Mouse (Mus musculus) midbrain, embryonic 12.5 days (tissue): ENCODE results near the gene Tmem243. TPM values are rescaled to one million over a fixed set of nuclear protein-coding genes. Genes with fewer than 3 reads are reported as not detected.

ENCODE experiments used
- ATAC-seq: fragments of 200-750 bp; cut with Nextera tagmentation; 2 replicates; pipeline ENCODE4 v1.8.0; 2017; ENCODE audit warnings: low read depth, moderate TSS enrichment, moderate library complexity; ENCODE audit not compliant: low FRiP score
- H3K27ac ChIP-seq: fragments of 300-500 bp; sonication (generic); replicated peaks from 2 replicates; pipeline ENCODE4 v1.5.1; 2016; ENCODE audit warnings: mild to moderate bottlenecking
- H3K27me3 ChIP-seq: fragments of 300-500 bp; sonication (generic); 2 replicates; pipeline ENCODE4 v1.6.1; 2016; ENCODE audit warnings: mild to moderate bottlenecking
- H3K36me3 ChIP-seq: fragments of 300-500 bp; sonication (generic); 2 replicates; pipeline ENCODE4 v1.6.1; 2016
- H3K4me1 ChIP-seq: fragments of 300-500 bp; sonication (generic); 2 replicates; pipeline ENCODE4 v1.6.1; 2016
- H3K4me2 ChIP-seq: fragments of 300-500 bp; sonication (generic); replicated peaks from 2 replicates; pipeline ENCODE4 v1.6.1; 2016; ENCODE audit warnings: mild to moderate bottlenecking, moderate library complexity
- H3K4me3 ChIP-seq: fragments of 300-500 bp; sonication (generic); 2 replicates; pipeline ENCODE4 v1.5.1; 2016; ENCODE audit warnings: mild to moderate bottlenecking
- H3K9ac ChIP-seq: fragments of 300-500 bp; sonication (generic); replicated peaks from 2 replicates; pipeline ENCODE4 v1.6.1; 2016; ENCODE audit warnings: mild to moderate bottlenecking, moderate library complexity
- H3K9me3 ChIP-seq: fragments of 300-500 bp; sonication (generic); 2 replicates; pipeline ENCODE4 v1.6.1; 2016; ENCODE audit warnings: mild to moderate bottlenecking
- WGBS: fragments of 180-500 bp; shearing (Covaris S2); methylation state at CpG from one replicate; pipeline ENCODE4 v1.1.7; 2016; 5-methylcytosine and 5-hydroxymethylcytosine counted together
- polyA plus RNA-seq: library from polyadenylated mRNA; unstranded; fragments of >200 nt; fragmentation: Nextera tagmentation; extraction: Ambion mirVana; gene quantifications from 2 replicates; pipeline ENCODE4 v1.2.1, GENCODE M21; 2016

Gene Tmem243
- polyA plus RNA-seq, 1 experiment from 2014 or later: 24.5 TPM

- no peaks in the 10 kb centered on the region for H3K4me1 ChIP-seq
- H3K27ac ChIP-seq: no peak overlapping the region
- 57% methylated on average over 2 of the region's 2 CpGs for WGBS
- H3K4me3 ChIP-seq: no peak overlapping the region
- H3K9ac ChIP-seq: no peak overlapping the region
- H3K27me3 ChIP-seq: no peaks in the 10 kb centered on the region
- no peaks in the 10 kb centered on the region for H3K9me3 ChIP-seq
- ATAC-seq: no peak
- H3K4me2 ChIP-seq: no peak overlapping the region
- H3K36me3 ChIP-seq: peaks cover under 1% of the 10 kb centered on the region; the same call in 1 of the 2 replicates
Observed at GRCm38 (mm10) chr5:9111285-9111684, 10.8 kb downstream of the Tmem243 start.

GRCm38 (mm10) chr5:9111759-9112158 is 11.3 kb downstream of the Tmem243 start:
- H3K4me2 ChIP-seq: no peak overlapping the region
- no peak overlapping the region for H3K27ac ChIP-seq
- no peaks in the 10 kb centered on the region for H3K27me3 ChIP-seq
- no peak overlapping the region for H3K4me3 ChIP-seq
- no peak overlapping the region for H3K9ac ChIP-seq
- H3K4me1 ChIP-seq: no peaks in the 10 kb centered on the region
- peaks cover 4% of the 10 kb centered on the region; the same call in 1 of the 2 replicates for H3K36me3 ChIP-seq
- WGBS: 22% methylated on average over 5 of the region's 5 CpGs
- ATAC-seq: peak; percentile 69; the same call in 1 of the 2 replicates
- H3K9me3 ChIP-seq: no peaks in the 10 kb centered on the region

- Histone ChIP-seq H3K27me3 (no peaks in the 10 kb centered on the region), H3K4me2 (no peak overlapping the region), H3K9me3 (no peaks in the 10 kb centered on the region), H3K36me3 (peaks cover 24% of the 10 kb centered on the region), H3K27ac (0 out of 2 replicates have a peak overlapping the region, but pooled peaks have one; percentile 4), H3K9ac (no peak overlapping the region), H3K4me1 (no peaks in the 10 kb centered on the region), H3K4me3 (no peak overlapping the region)
- no peak for ATAC-seq
- WGBS: 59% methylated on average over 6 of the region's 6 CpGs
Observed at GRCm38 (mm10) chr5:9114162-9114561, 13.7 kb downstream of the Tmem243 start.

GRCm38 (mm10) chr5:9124134-9124533 is 23.7 kb downstream of the Tmem243 start:
- no peak overlapping the region for H3K4me2 ChIP-seq
- 89% methylated on average over 2 of the region's 2 CpGs for WGBS
- no peaks in the 10 kb centered on the region for H3K9me3 ChIP-seq
- H3K27me3 ChIP-seq: no peaks in the 10 kb centered on the region
- no peaks in the 10 kb centered on the region for H3K4me1 ChIP-seq
- no peak overlapping the region for H3K27ac ChIP-seq
- no peak for ATAC-seq
- peaks cover 84% of the 10 kb centered on the region for H3K36me3 ChIP-seq
- H3K9ac ChIP-seq: no peak overlapping the region
- H3K4me3 ChIP-seq: no peak overlapping the region

- Histone ChIP-seq H3K4me3 (no peak overlapping the region), H3K4me2 (no peak overlapping the region), H3K9ac (no peak overlapping the region), H3K36me3 (peaks cover 64% of the 10 kb centered on the region), H3K27ac (no peak overlapping the region), H3K4me1 (no peaks in the 10 kb centered on the region), H3K27me3 (no peaks in the 10 kb centered on the region), H3K9me3 (no peaks in the 10 kb centered on the region)
- WGBS: 93% methylated on average over 12 of the region's 12 CpGs
- ATAC-seq: no peak
Observed at GRCm38 (mm10) chr5:9128566-9128965, 28.1 kb downstream of the Tmem243 start.

GRCm38 (mm10) chr5:9131786-9132185 is 31.3 kb downstream of the Tmem243 start:
- Histone ChIP-seq H3K4me1 (no peaks in the 10 kb centered on the region), H3K9me3 (no peaks in the 10 kb centered on the region), H3K36me3 (peaks cover 63% of the 10 kb centered on the region), H3K4me2 (no peak overlapping the region), H3K4me3 (no peak overlapping the region), H3K27ac (no peak overlapping the region), H3K9ac (no peak overlapping the region), H3K27me3 (no peaks in the 10 kb centered on the region)
- WGBS: 92% methylated on average over 7 of the region's 7 CpGs
- ATAC-seq: no peak

- Histone ChIP-seq H3K4me2 (no peak overlapping the region), H3K9ac (no peak overlapping the region), H3K27ac (no peak overlapping the region), H3K36me3 (peaks cover 53% of the 10 kb centered on the region), H3K27me3 (no peaks in the 10 kb centered on the region), H3K4me1 (no peaks in the 10 kb centered on the region), H3K9me3 (no peaks in the 10 kb centered on the region), H3K4me3 (no peak overlapping the region)
- no peak for ATAC-seq
- WGBS: 93% methylated on average over 3 of the region's 3 CpGs
Observed at GRCm38 (mm10) chr5:9135588-9135987, 35.1 kb downstream of the Tmem243 start.

- no peaks in the 10 kb centered on the region for H3K9me3 ChIP-seq
- ATAC-seq: no peak
- no peak overlapping the region for H3K4me3 ChIP-seq
- H3K4me2 ChIP-seq: no peak overlapping the region
- 91% methylated on average over 8 of the region's 8 CpGs for WGBS
- H3K4me1 ChIP-seq: no peaks in the 10 kb centered on the region
- no peaks in the 10 kb centered on the region for H3K27me3 ChIP-seq
- no peak overlapping the region for H3K27ac ChIP-seq
- no peak overlapping the region for H3K9ac ChIP-seq
- H3K36me3 ChIP-seq: peaks cover 52% of the 10 kb centered on the region
Observed at GRCm38 (mm10) chr5:9140724-9141123, 40.3 kb downstream of the Tmem243 start.

GRCm38 (mm10) chr5:9142376-9142775 is 41.9 kb downstream of the Tmem243 start:
- H3K9me3 ChIP-seq: no peaks in the 10 kb centered on the region
- no peak overlapping the region for H3K27ac ChIP-seq
- H3K4me2 ChIP-seq: no peak overlapping the region
- no peaks in the 10 kb centered on the region for H3K27me3 ChIP-seq
- peaks cover 47% of the 10 kb centered on the region for H3K36me3 ChIP-seq
- H3K9ac ChIP-seq: no peak overlapping the region
- ATAC-seq: no peak
- WGBS: 91% methylated on average over 6 of the region's 6 CpGs
- no peaks in the 10 kb centered on the region for H3K4me1 ChIP-seq
- no peak overlapping the region for H3K4me3 ChIP-seq

- 92% methylated on average over 8 of the region's 8 CpGs for WGBS
- Histone ChIP-seq H3K9ac (no peak overlapping the region), H3K4me3 (no peak overlapping the region), H3K4me2 (no peak overlapping the region), H3K9me3 (no peaks in the 10 kb centered on the region), H3K36me3 (peaks cover 33% of the 10 kb centered on the region), H3K4me1 (no peaks in the 10 kb centered on the region), H3K27me3 (no peaks in the 10 kb centered on the region), H3K27ac (no peak overlapping the region)
- ATAC-seq: no peak
Observed at GRCm38 (mm10) chr5:9149273-9149850, 48.9 kb downstream of the Tmem243 start.

GRCm38 (mm10) chr5:9156746-9157145 is 56.3 kb downstream of the Tmem243 start:
- Histone ChIP-seq H3K4me1 (peaks cover 6% of the 10 kb centered on the region), H3K9me3 (no peaks in the 10 kb centered on the region), H3K27me3 (no peaks in the 10 kb centered on the region), H3K4me3 (no peak overlapping the region), H3K27ac (no peak overlapping the region), H3K36me3 (0 out of 2 replicates have a peak, but pooled peaks cover 3% of the 10 kb centered on the region), H3K9ac (no peak overlapping the region), H3K4me2 (no peak overlapping the region)
- ATAC-seq: no peak

- ATAC-seq: no peak
- H3K9me3 ChIP-seq: no peaks in the 10 kb centered on the region
- H3K27me3 ChIP-seq: no peaks in the 10 kb centered on the region
- H3K27ac ChIP-seq: no peak overlapping the region
- peaks cover 8% of the 10 kb centered on the region for H3K4me1 ChIP-seq
- H3K4me3 ChIP-seq: no peak overlapping the region
- 93% methylated on average over 1 of the region's 1 CpGs for WGBS
- no peak overlapping the region for H3K9ac ChIP-seq
- H3K36me3 ChIP-seq: no peaks in the 10 kb centered on the region
- H3K4me2 ChIP-seq: no peak overlapping the region
Observed at GRCm38 (mm10) chr5:9157336-9157735, 56.9 kb downstream of the Tmem243 start.
